Mouse (Mus musculus): ENCODE data around the gene Hnrnpr. TPM values are rescaled to one million over a fixed set of nuclear protein-coding genes. Genes with fewer than 3 reads are reported as not detected.

The Hnrnpr gene
- polyA plus RNA-seq, 1 experiment from 2014 or later = 249 TPM

- WGBS = 6% methylated on average over 2 of the region's 2 CpGs
- Histone ChIP-seq H3K9ac (replicated peaks; ENCODE audit: low read depth, low read length) (no peak overlapping the region), H3K4me1 (replicated peaks; ENCODE audit: control insufficient read depth, insufficient read depth, low read length) (peaks cover 38% of the 10 kb centered on the region), H3K27me3 (replicated peaks; ENCODE audit: control insufficient read depth, insufficient read depth, low read length) (no peaks in the 10 kb centered on the region; the same call in 1 of the 2 replicates), H3K4me2 (ENCODE audit: low read length) (peak overlapping the region; percentile 59), H3K9me3 (ENCODE audit: control insufficient read depth, low read length) (no peaks in the 10 kb centered on the region), H3K4me3 (replicated peaks; ENCODE audit: low read length) (no peak overlapping the region; the same call in 1 of the 2 replicates), H3K36me3 (ENCODE audit: control insufficient read depth, insufficient read depth) (peaks cover 9% of the 10 kb centered on the region), H3K27ac (ENCODE audit: low read length) (peak overlapping the region; percentile 98)
- peak; percentile 31; the same call in 1 of the 2 replicates for ATAC-seq
Measured at GRCm38 (mm10) chr4:136283783-136284182, 27.0 kb upstream of the Hnrnpr start.

GRCm38 (mm10) chr4:136284455-136284854 lies 26.3 kb upstream of the Hnrnpr start, which contains the start of gene Zfp46:
TSS of gene Zfp46 (plus strand) at chr4:136284683.
- peak within 1 kb of the TSS; percentile 98 for H3K27ac ChIP-seq (ENCODE audit: low read length)
- H3K9me3 ChIP-seq (ENCODE audit: control insufficient read depth, low read length) = no peaks in the 10 kb centered on the region
- peak; percentile 14 for ATAC-seq
- peak within 1 kb of the TSS; percentile 66 for H3K9ac ChIP-seq (replicated peaks; ENCODE audit: low read depth, low read length)
- H3K4me1 ChIP-seq (replicated peaks; ENCODE audit: control insufficient read depth, insufficient read depth, low read length) = peaks cover 38% of the 10 kb centered on the region
- WGBS = 3% methylated on average over 5 of the region's 5 CpGs
- peak within 1 kb of the TSS; percentile 66 for H3K4me3 ChIP-seq (replicated peaks; ENCODE audit: low read length)
- H3K27me3 ChIP-seq (replicated peaks; ENCODE audit: control insufficient read depth, insufficient read depth, low read length) = no peaks in the 10 kb centered on the region; the same call in 1 of the 2 replicates
- peaks cover 10% of the 10 kb centered on the region for H3K36me3 ChIP-seq (ENCODE audit: control insufficient read depth, insufficient read depth)
- H3K4me2 ChIP-seq (ENCODE audit: low read length) = peak within 1 kb of the TSS; percentile 59

GRCm38 (mm10) chr4:136284891-136285290 lies 25.9 kb upstream of the Hnrnpr start:
- 7% methylated on average over 6 of the region's 6 CpGs for WGBS
- Histone ChIP-seq H3K4me2 (ENCODE audit: low read length) (peak overlapping the region; percentile 59), H3K27me3 (replicated peaks; ENCODE audit: control insufficient read depth, insufficient read depth, low read length) (no peaks in the 10 kb centered on the region; the same call in 1 of the 2 replicates), H3K9me3 (ENCODE audit: control insufficient read depth, low read length) (no peaks in the 10 kb centered on the region), H3K27ac (ENCODE audit: low read length) (peak overlapping the region; percentile 98), H3K4me3 (replicated peaks; ENCODE audit: low read length) (peak overlapping the region; percentile 66), H3K9ac (replicated peaks; ENCODE audit: low read depth, low read length) (peak overlapping the region; percentile 66), H3K36me3 (ENCODE audit: control insufficient read depth, insufficient read depth) (peaks cover 10% of the 10 kb centered on the region), H3K4me1 (replicated peaks; ENCODE audit: control insufficient read depth, insufficient read depth, low read length) (peaks cover 39% of the 10 kb centered on the region)
- ATAC-seq = no peak; the same call in 1 of the 2 replicates

GRCm38 (mm10) chr4:136285348-136285810 lies 25.4 kb upstream of the Hnrnpr start:
- Histone ChIP-seq H3K27ac (ENCODE audit: low read length) (peak overlapping the region; percentile 98), H3K27me3 (replicated peaks; ENCODE audit: control insufficient read depth, insufficient read depth, low read length) (no peaks in the 10 kb centered on the region; the same call in 1 of the 2 replicates)
- 1% methylated on average over 25 of the region's 25 CpGs for WGBS

GRCm38 (mm10) chr4:136285811-136286371 lies 24.9 kb upstream of the Hnrnpr start:
- Histone ChIP-seq H3K4me3 (replicated peaks; ENCODE audit: low read length) (peak overlapping the region; percentile 66), H3K27me3 (replicated peaks; ENCODE audit: control insufficient read depth, insufficient read depth, low read length) (no peaks in the 10 kb centered on the region; the same call in 1 of the 2 replicates), H3K36me3 (ENCODE audit: control insufficient read depth, insufficient read depth) (peaks cover 13% of the 10 kb centered on the region), H3K4me2 (ENCODE audit: low read length) (peak overlapping the region; percentile 72), H3K4me1 (replicated peaks; ENCODE audit: control insufficient read depth, insufficient read depth, low read length) (peaks cover 49% of the 10 kb centered on the region), H3K9me3 (ENCODE audit: control insufficient read depth, low read length) (no peaks in the 10 kb centered on the region), H3K27ac (ENCODE audit: low read length) (peak overlapping the region; percentile 98), H3K9ac (replicated peaks; ENCODE audit: low read depth, low read length) (peak overlapping the region; percentile 70)
- ATAC-seq = peak; percentile 87
- WGBS = under 1% methylated on average over 29 of the region's 29 CpGs

More at GRCm38 (mm10) chr4:136285348-136285810, 25.4 kb upstream of the Hnrnpr start:
- Histone ChIP-seq H3K9ac (replicated peaks; ENCODE audit: low read depth, low read length) (peak overlapping the region; percentile 66), H3K36me3 (ENCODE audit: control insufficient read depth, insufficient read depth) (peaks cover 10% of the 10 kb centered on the region), H3K4me2 (ENCODE audit: low read length) (peak overlapping the region; percentile 59), H3K4me3 (replicated peaks; ENCODE audit: low read length) (peak overlapping the region; percentile 66), H3K4me1 (replicated peaks; ENCODE audit: control insufficient read depth, insufficient read depth, low read length) (peaks cover 44% of the 10 kb centered on the region), H3K9me3 (ENCODE audit: control insufficient read depth, low read length) (no peaks in the 10 kb centered on the region)
- ATAC-seq = peak; percentile 96

- H3K9ac ChIP-seq (replicated peaks; ENCODE audit: low read depth, low read length) = no peak overlapping the region
- H3K4me1 ChIP-seq (replicated peaks; ENCODE audit: control insufficient read depth, insufficient read depth, low read length) = peaks cover 27% of the 10 kb centered on the region
- no peak overlapping the region for H3K27ac ChIP-seq (ENCODE audit: low read length)
- H3K36me3 ChIP-seq (ENCODE audit: control insufficient read depth, insufficient read depth) = peaks cover 26% of the 10 kb centered on the region
- no peak for ATAC-seq
- H3K9me3 ChIP-seq (ENCODE audit: control insufficient read depth, low read length) = no peaks in the 10 kb centered on the region
- 37% methylated on average over 66 of the region's 66 CpGs for WGBS
- H3K27me3 ChIP-seq (replicated peaks; ENCODE audit: control insufficient read depth, insufficient read depth, low read length) = no peaks in the 10 kb centered on the region; the same call in 1 of the 2 replicates
- no peak overlapping the region for H3K4me3 ChIP-seq (replicated peaks; ENCODE audit: low read length)
- no peak overlapping the region; the same call in 1 of the 2 replicates for H3K4me2 ChIP-seq (ENCODE audit: low read length)
Measured at GRCm38 (mm10) chr4:136289918-136290780, 20.6 kb upstream of the Hnrnpr start.

- no peaks in the 10 kb centered on the region; the same call in 1 of the 2 replicates for H3K27me3 ChIP-seq (replicated peaks; ENCODE audit: control insufficient read depth, insufficient read depth, low read length)
- peaks cover 27% of the 10 kb centered on the region for H3K4me1 ChIP-seq (replicated peaks; ENCODE audit: control insufficient read depth, insufficient read depth, low read length)
- H3K36me3 ChIP-seq (ENCODE audit: control insufficient read depth, insufficient read depth) = peaks cover 26% of the 10 kb centered on the region
- H3K4me3 ChIP-seq (replicated peaks; ENCODE audit: low read length) = no peak overlapping the region
- H3K9me3 ChIP-seq (ENCODE audit: control insufficient read depth, low read length) = no peaks in the 10 kb centered on the region
- ATAC-seq = no peak
- 33% methylated on average over 39 of the region's 39 CpGs for WGBS
- no peak overlapping the region for H3K9ac ChIP-seq (replicated peaks; ENCODE audit: low read depth, low read length)
- H3K27ac ChIP-seq (ENCODE audit: low read length) = no peak overlapping the region
- H3K4me2 ChIP-seq (ENCODE audit: low read length) = peak overlapping the region; percentile 3; the same call in 1 of the 2 replicates
Measured at GRCm38 (mm10) chr4:136290781-136291595, 19.8 kb upstream of the Hnrnpr start.

GRCm38 (mm10) chr4:136291692-136292091 lies 19.1 kb upstream of the Hnrnpr start:
- ATAC-seq = no peak
- Histone ChIP-seq H3K4me1 (replicated peaks; ENCODE audit: control insufficient read depth, insufficient read depth, low read length) (peaks cover 24% of the 10 kb centered on the region), H3K9ac (replicated peaks; ENCODE audit: low read depth, low read length) (no peak overlapping the region), H3K9me3 (ENCODE audit: control insufficient read depth, low read length) (no peaks in the 10 kb centered on the region), H3K36me3 (ENCODE audit: control insufficient read depth, insufficient read depth) (peaks cover 26% of the 10 kb centered on the region), H3K27ac (ENCODE audit: low read length) (no peak overlapping the region), H3K4me3 (replicated peaks; ENCODE audit: low read length) (no peak overlapping the region), H3K4me2 (ENCODE audit: low read length) (no peak overlapping the region), H3K27me3 (replicated peaks; ENCODE audit: control insufficient read depth, insufficient read depth, low read length) (no peaks in the 10 kb centered on the region; the same call in 1 of the 2 replicates)
- WGBS = 90% methylated on average over 6 of the region's 6 CpGs

All from forebrain, embryonic 16.5 days (tissue).